Mouse (Mus musculus) telencephalon, adult 2 months (tissue): ENCODE measurements at regions not wholly inside any gene's neighbourhood (a gene's known extent, or its start where the extent isn't known, plus 50 kb on each side); places are given as distances from the start of the nearest gene placed in this dataset.
"Not testable (repeated sequence)": the region's sequence is repeated elsewhere in the genome, so short reads cannot be mapped to it uniquely, and the experiment has no call there.

Experiments used
- DNase-seq: peaks from one replicate; pipeline ENCODE4 v3.0.0-alpha.2; 2011; ENCODE audit warnings: low read depth, low spot score

DNA sequence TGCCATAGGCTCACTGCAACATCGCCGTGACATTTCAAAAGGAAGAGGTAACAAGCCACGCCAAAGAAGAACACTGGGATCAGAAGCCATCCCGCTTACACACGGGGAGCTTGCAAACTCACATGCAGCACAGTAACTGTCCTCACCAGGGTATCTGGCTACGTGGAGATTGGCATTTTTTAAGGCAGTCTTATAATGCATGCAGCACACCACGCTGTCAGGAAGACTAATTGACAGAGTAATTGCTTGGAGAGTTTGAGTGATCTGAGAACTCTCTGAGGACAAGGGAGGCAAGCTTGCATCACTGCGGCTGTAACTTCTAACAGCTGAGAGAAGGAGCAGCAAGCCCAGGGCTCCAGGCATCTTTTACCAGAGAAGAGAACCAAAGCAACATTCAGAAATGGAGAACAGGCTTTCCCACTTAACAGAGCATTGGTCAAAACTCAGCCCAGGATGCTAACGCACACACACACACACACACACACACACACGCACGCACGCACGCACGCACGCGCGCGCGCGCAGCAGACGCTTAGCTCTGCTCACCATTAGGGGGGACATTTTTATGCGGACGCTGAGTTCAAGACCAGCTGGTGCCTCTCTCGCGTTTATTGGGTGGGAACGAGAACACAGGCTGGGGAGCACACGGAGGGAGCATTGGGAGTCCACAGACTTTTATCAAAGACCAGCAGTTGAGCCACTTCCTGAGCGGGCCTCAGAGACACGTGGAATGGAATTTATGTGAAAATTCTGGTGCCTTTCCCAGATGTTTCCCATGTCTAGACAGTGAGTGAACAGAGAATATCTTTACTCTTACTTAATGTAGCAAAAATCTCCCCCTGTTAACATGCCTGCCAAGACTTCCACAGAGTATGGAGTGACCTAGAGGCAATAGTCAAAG lies 66.6 kb downstream of the 1700129C05Rik start:
- DNase-seq = no peak

DNA sequence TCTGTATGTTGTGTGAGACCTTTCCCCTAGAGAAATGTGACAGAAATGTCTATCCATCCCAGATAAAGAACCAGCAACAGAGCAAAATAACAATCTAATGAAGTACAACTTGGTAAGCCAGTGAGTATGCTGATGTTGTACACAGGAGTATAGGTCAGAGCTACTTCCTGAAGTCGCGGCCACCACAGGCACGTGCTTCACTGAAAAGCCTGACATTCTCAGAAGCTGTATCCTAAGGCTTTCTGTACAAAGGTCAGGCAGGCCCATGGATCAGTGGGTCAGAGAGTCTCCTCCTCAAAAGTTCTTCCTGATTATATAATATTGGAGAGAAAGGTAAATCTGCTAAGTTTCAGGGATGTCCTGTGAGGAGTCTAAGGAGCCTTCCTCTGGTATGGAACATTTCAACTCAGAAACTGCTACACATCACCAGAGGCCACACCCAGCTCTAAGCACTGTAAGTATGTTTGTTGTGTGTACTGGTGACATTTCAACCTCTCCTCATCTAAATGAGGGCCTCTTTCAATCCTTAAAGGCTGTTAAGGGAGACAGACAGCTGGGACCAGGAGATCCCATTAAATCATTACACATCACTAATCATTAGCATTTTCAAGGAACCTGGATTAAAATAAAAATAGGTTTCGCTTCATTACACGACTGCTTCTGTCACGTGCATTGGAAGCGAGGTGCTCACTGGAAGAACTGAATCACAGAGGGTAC lies 70.2 kb downstream of the 1700129C05Rik start:
- no peak for DNase-seq

DNA sequence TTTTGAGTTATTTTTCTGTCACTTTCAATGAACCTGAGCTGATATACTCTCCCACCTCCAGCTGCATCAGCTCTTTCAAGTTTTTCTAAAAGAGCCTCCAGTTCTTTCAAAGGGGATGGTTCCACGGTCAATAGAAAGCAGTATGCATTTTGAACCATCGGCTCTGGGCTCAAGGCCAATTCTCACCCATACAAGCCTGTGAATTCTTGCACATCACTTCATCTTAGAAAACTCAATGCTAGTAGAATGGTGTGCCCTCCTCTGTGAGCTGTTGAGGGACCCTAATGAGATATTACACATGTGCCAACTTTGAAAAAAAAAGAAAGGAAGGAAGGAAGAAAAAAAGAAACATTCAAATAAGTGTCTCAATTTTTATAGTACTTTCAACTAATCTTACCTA lies 72.6 kb downstream of the 1700129C05Rik start:
- no peak for DNase-seq

- DNase-seq = peak; percentile 65
These were observed 76.1 kb downstream of the 1700129C05Rik start for GRCm38 (mm10) chr14:59066456-59067220.

DNA sequence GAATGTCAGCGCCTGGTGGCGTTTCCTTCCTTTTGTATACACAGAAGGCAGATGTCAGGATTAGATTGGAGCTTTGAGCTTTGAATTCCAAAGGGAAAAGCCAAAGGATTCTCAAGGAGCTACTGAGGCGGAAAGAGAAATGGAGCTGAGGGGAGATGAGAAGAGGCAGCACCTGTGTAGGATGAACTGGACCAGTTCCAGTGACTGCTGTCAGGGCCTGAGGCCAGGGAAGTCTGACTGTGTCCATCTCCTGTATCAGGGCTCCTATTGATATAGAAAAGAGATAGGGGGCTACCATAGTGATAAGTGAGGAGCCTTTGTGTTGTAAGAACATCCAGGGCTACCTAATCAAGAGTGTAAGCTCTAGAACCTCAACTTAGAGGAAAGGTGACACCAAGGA lies 79.5 kb downstream of the 1700129C05Rik start:
- DNase-seq = no peak

GRCm38 (mm10) chr14:59056832-59057231 lies 85.9 kb downstream of the 1700129C05Rik start:
- no peak for DNase-seq

GRCm38 (mm10) chr14:59055283-59055682 lies 87.4 kb downstream of the 1700129C05Rik start:
- DNase-seq = no peak

GRCm38 (mm10) chr14:59052421-59052820 lies 90.3 kb downstream of the 1700129C05Rik start:
- DNase-seq = no peak

DNA sequence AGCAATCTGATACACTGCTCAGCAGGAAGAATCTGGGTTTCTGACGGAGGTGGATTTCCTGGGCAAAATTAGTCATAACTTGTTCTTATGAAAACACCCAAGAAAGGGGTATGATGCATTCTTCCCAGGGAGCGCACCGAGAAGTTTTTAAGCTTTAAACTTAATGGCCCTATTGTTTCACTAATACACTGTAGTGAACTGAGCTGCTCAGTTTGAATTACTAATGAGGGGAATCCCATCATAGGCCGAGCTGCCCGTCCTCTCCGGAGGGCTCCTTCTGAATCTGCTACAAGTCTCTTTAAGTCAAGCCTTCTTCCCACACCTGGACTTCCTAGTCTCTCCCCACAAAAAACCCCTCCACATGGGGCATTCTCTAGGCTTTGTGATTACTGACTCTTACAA lies 91.2 kb downstream of the 1700129C05Rik start:
- no peak for DNase-seq

DNA sequence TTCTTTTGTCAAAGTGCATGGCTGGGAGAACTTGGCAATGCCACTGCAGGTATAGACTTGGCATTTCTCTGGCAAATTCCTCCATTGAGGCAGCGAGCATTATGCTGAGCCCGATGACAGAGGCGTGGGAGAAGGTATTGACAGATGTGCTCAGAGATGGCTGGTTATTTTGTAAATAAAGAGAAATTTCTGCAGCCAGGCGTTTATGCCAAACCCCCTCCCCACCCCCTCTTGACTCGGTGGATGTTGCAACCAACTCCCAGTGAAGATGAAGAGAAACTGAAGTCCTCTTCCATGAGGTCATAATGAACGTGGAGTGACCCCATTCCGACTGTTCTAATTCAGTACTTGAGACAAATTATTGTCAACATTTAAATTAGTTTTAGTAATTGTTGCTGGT lies 97.0 kb downstream of the 1700129C05Rik start:
- no peak for DNase-seq

GRCm38 (mm10) chr14:59045235-59045634 lies 97.5 kb downstream of the 1700129C05Rik start:
- no peak for DNase-seq

DNA sequence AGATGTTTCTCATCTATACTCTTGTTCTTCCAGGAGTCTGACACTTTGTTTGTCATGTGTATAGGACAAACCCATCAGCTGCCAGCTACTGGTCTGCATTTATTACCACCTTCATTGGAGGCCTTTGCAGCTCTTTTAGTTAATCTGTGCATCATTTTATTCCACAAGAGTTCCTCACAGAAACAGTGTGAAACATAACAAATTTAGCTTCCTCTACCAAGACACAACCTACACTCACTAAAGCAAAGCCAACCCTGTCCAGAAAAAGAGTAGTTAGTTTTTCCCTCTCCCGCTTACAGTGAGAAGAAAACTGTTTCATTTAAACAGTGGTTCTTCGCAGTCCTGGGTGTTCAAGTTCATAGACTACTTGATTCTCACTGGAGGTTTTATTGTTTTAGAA lies 100.5 kb downstream of the 1700129C05Rik start:
- DNase-seq = peak; percentile 31

DNA sequence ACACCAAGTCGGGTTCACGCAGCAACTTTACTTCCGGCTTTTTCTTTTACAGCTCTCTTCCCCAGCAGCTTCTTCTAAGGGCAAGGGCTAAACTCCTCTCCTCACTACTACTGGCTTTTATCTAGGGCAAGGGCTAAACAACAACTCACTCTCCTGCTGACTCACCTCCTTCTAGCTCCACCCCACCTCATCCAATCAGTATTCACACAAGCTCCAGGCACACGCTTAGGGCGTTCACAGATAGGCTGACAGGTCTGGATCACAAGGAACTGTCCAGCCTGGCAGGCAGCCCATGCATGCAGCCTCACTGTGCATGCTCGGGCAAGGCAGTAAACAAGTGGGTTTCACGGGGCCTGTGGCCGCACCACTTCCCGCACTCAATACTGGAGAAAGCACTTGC lies 116.9 kb downstream of the 1700129C05Rik start:
- DNase-seq = not testable (repeated sequence)

DNA sequence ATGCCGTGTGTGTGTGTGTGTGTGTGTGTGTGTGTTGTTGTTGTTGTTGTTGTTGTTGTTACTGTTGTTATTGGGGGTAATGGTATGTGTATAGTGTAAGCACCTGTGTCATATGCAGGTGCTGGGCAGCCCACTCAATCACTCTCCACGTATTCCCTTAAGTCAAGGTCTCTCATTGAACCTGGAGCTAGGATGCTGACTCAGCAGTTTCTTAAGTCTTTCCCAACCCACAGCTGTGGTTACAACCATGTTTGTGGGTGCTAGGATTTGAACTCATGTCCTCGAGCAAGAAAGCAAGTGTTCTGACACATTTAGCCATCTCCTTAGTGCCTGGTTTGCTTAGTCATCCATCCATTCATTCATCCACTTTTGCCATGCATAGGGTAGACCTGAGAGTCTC lies 133.2 kb downstream of the 1700129C05Rik start:
- no peak for DNase-seq

GRCm38 (mm10) chr14:58999106-58999778 lies 143.5 kb downstream of the 1700129C05Rik start:
- no peak for DNase-seq

GRCm38 (mm10) chr14:58994994-58995393 lies 147.7 kb downstream of the 1700129C05Rik start:
- no peak for DNase-seq

DNA sequence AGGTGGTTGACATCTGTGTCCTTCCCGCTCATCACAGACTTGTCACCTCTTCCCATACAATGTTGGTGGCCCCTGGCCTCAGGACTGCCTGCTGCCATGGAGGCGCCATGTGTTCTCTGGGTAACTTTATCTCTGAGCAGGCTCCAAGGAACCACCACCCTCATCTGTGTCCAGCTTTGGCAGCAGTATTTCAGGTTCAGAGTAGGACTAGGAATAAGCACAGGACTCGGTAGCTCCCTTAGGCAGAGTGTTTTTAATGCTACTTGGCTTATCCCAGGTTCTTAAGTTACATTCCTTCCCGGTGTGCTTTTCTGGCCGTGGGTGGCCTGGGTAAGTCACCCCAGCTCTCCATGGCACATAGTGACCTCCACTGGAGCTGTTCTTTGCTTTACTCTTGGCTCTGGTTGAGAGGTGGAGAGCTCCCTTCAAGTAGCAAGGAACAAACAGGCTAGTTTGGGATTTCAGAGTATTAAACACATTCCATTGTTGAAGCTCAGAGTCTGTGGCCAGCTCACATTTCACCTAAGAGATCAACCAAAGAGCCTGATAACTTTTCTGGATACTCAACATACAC lies 153.0 kb downstream of the 1700129C05Rik start:
- no peak for DNase-seq

DNA sequence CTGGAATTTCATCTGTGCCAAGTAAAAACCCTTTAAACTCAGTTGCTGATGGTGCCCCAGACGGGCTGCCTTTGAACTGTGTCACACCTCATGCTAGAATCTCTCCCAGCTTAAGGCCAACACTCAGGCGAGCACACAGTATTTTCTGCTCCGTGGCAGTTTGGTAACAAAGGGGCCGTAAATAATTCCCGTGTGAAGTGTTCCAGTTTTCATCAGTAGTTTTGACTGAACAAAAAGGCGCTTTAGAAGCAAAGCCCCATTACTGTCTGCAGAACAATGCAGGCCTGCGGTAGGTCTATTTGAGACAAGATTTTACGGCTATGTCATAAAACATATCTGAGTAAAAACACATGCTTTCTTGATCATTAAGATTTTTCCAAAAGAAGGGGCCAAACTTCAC lies 155.0 kb downstream of the 1700129C05Rik start:
- no peak for DNase-seq

GRCm38 (mm10) chr14:58985838-58986237 lies 156.9 kb downstream of the 1700129C05Rik start:
- no peak for DNase-seq

GRCm38 (mm10) chr14:58976791-58977190 lies 165.9 kb downstream of the 1700129C05Rik start:
- no peak for DNase-seq

GRCm38 (mm10) chr14:58969248-58969647 lies 173.4 kb downstream of the 1700129C05Rik start:
- DNase-seq = no peak
